Mouse (Mus musculus): ENCODE measurements around the gene Rad9a. TPM values are rescaled to one million over a fixed set of nuclear protein-coding genes. Genes with fewer than 3 reads are reported as not detected.

The Rad9a gene
- polyA plus RNA-seq, 1 experiment from 2014 or later: 11.3 TPM

DNA sequence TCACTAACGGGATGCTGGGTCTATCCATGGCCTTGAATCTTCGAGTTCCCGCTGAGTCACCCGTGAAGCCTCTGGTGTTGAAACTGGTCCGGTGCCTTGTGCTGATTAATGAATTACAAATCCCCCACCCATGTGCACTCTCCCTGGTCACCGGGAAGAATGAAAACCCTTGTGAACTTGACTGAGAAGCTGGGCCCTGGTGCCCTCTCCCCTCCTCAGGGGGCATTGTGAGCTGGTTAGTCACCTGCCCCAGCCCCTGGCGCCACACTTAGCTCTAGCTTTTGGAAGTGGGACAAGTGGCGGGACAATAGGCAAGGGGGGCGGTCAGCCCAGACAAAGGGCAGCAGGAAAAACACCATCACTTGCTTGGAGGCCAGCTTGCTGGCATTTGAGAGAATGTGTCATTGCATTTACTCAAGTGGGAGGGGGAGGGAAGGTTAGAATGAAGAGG, 12.1 kb upstream of the Rad9a start:
- TF ChIP-seq CTCF (IDR thresholded peaks at IDR 0.05; ENCODE audit: low read depth) (no peak), EP300 (optimal IDR thresholded peaks at IDR 0.05) (no peak)
- Histone ChIP-seq H3K4me3 (ENCODE audit: low read depth, low read length) (peak overlapping the region; percentile 79), H3K9me3 (ENCODE audit: control insufficient read depth, low read length) (no peaks in the 10 kb centered on the region), H3K36me3 (ENCODE audit: control insufficient read depth, insufficient read depth, low read length) (no peaks in the 10 kb centered on the region), H3K9ac (ENCODE audit: low read length) (peak overlapping the region; percentile 91), H3K4me1 (replicated peaks; ENCODE audit: control insufficient read depth, insufficient read depth) (peaks cover 4% of the 10 kb centered on the region), H3K4me2 (replicated peaks; ENCODE audit: low read depth) (peak overlapping the region; percentile 97), H3K27me3 (ENCODE audit: control insufficient read depth, insufficient read depth, low read length) (no peaks in the 10 kb centered on the region; the same call in 1 of the 2 replicates), H3K27ac (replicated peaks) (peak overlapping the region; percentile 93)
- WGBS: 12% methylated on average over 9 of the region's 9 CpGs
- ATAC-seq (ENCODE audit: low FRiP score, low TSS enrichment): peak; percentile 28
- DNase-seq (ENCODE audit: low spot score): peak; percentile 55

DNA sequence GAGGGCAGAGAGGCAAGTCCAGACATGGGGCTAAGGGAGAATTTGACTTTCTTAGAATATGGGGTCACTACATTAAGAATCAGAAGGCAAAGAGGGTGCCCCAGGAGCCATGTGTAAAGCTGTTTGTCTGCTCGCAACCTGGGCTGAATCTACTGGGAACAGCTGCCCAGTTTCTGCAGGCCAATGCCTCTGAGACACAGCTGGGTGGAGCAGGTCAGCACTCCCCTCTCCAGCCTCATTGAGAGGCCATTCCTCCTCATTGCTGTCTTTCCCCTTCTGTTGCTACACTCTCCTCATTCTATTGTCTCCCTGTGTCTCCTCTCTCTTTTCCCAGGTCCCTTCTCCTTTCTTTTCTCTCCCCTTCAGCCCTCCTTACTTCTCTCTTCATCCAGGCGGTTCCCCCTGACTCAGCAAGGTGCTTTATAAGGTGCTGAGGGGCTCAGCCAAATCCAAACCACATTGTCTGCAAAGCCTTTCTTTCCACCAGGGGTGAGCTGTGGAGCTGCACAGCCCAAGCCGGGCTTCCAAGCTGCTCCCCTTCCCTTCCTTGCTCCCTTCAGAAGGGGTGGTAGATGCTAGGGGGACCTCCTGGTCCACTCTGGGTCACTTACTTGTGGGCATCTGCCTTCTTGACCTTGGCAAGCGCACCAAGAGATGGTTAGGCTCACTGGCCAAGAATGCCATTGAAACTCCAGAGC, 10.6 kb upstream of the Rad9a start:
- Histone ChIP-seq H3K9me3 (ENCODE audit: control insufficient read depth, low read length) (no peaks in the 10 kb centered on the region), H3K4me3 (ENCODE audit: low read depth, low read length) (no peak overlapping the region), H3K36me3 (ENCODE audit: control insufficient read depth, insufficient read depth, low read length) (no peaks in the 10 kb centered on the region), H3K4me2 (replicated peaks; ENCODE audit: low read depth) (no peak overlapping the region), H3K27ac (replicated peaks) (no peak overlapping the region), H3K9ac (ENCODE audit: low read length) (no peak overlapping the region), H3K4me1 (replicated peaks; ENCODE audit: control insufficient read depth, insufficient read depth) (peaks cover 2% of the 10 kb centered on the region), H3K27me3 (ENCODE audit: control insufficient read depth, insufficient read depth, low read length) (no peaks in the 10 kb centered on the region; the same call in 1 of the 2 replicates)
- DNase-seq (ENCODE audit: low spot score) (no peak), ATAC-seq (ENCODE audit: low FRiP score, low TSS enrichment) (no peak)
- WGBS: 60% methylated on average over 4 of the region's 4 CpGs
- TF ChIP-seq CTCF (IDR thresholded peaks at IDR 0.05; ENCODE audit: low read depth) (no peak), EP300 (optimal IDR thresholded peaks at IDR 0.05) (no peak)

GRCm38 (mm10) chr19:4208563-4208962, 7.1 kb upstream of the Rad9a start:
- Histone ChIP-seq H3K36me3 (ENCODE audit: control insufficient read depth, insufficient read depth, low read length) (no peaks in the 10 kb centered on the region), H3K4me2 (replicated peaks; ENCODE audit: low read depth) (no peak overlapping the region), H3K27ac (replicated peaks) (no peak overlapping the region), H3K4me1 (replicated peaks; ENCODE audit: control insufficient read depth, insufficient read depth) (no peaks in the 10 kb centered on the region; the same call in 1 of the 2 replicates), H3K9ac (ENCODE audit: low read length) (no peak overlapping the region), H3K9me3 (ENCODE audit: control insufficient read depth, low read length) (no peaks in the 10 kb centered on the region), H3K4me3 (ENCODE audit: low read depth, low read length) (no peak overlapping the region), H3K27me3 (ENCODE audit: control insufficient read depth, insufficient read depth, low read length) (no peaks in the 10 kb centered on the region; the same call in 1 of the 2 replicates)
- 75% methylated on average over 5 of the region's 5 CpGs for WGBS
- DNase-seq (ENCODE audit: low spot score) (no peak), ATAC-seq (ENCODE audit: low FRiP score, low TSS enrichment) (0 out of 2 replicates have a peak, but pooled peaks have one; percentile 4)
- TF ChIP-seq EP300 (optimal IDR thresholded peaks at IDR 0.05): no peak
- TF ChIP-seq CTCF (IDR thresholded peaks at IDR 0.05; ENCODE audit: low read depth): no peak

- peak; percentile 85 for DNase-seq (ENCODE audit: low spot score)
- Histone ChIP-seq H3K4me1 (replicated peaks; ENCODE audit: control insufficient read depth, insufficient read depth) (no peaks in the 10 kb centered on the region), H3K9ac (ENCODE audit: low read length) (no peak overlapping the region), H3K36me3 (ENCODE audit: control insufficient read depth, insufficient read depth, low read length) (no peaks in the 10 kb centered on the region), H3K4me2 (replicated peaks; ENCODE audit: low read depth) (no peak overlapping the region), H3K27ac (replicated peaks) (no peak overlapping the region), H3K27me3 (ENCODE audit: control insufficient read depth, insufficient read depth, low read length) (no peaks in the 10 kb centered on the region; the same call in 1 of the 2 replicates), H3K9me3 (ENCODE audit: control insufficient read depth, low read length) (no peaks in the 10 kb centered on the region), H3K4me3 (ENCODE audit: low read depth, low read length) (no peak overlapping the region)
- 0% methylated on average over 2 of the region's 2 CpGs for WGBS
- peak; percentile 69; the same call in 1 of the 2 replicates for ATAC-seq (ENCODE audit: low FRiP score, low TSS enrichment)
- TF ChIP-seq EP300 (optimal IDR thresholded peaks at IDR 0.05) (no peak), CTCF (IDR thresholded peaks at IDR 0.05; ENCODE audit: low read depth) (peak; percentile 99)
These were observed 5.5 kb upstream of the Rad9a start for GRCm38 (mm10) chr19:4206971-4207370.

GRCm38 (mm10) chr19:4204889-4205288, 3.4 kb upstream of the Rad9a start:
- Histone ChIP-seq H3K27me3 (ENCODE audit: control insufficient read depth, insufficient read depth, low read length) (no peaks in the 10 kb centered on the region; the same call in 1 of the 2 replicates), H3K4me2 (replicated peaks; ENCODE audit: low read depth) (no peak overlapping the region), H3K4me3 (ENCODE audit: low read depth, low read length) (no peak overlapping the region), H3K9me3 (ENCODE audit: control insufficient read depth, low read length) (no peaks in the 10 kb centered on the region), H3K9ac (ENCODE audit: low read length) (no peak overlapping the region), H3K36me3 (ENCODE audit: control insufficient read depth, insufficient read depth, low read length) (no peaks in the 10 kb centered on the region), H3K4me1 (replicated peaks; ENCODE audit: control insufficient read depth, insufficient read depth) (peaks cover 4% of the 10 kb centered on the region), H3K27ac (replicated peaks) (no peak overlapping the region)
- ATAC-seq (ENCODE audit: low FRiP score, low TSS enrichment): no peak
- TF ChIP-seq EP300 (optimal IDR thresholded peaks at IDR 0.05): no peak
- peak; percentile 38 for TF ChIP-seq CTCF (IDR thresholded peaks at IDR 0.05; ENCODE audit: low read depth)
- 51% methylated on average over 4 of the region's 4 CpGs for WGBS
- DNase-seq (ENCODE audit: low spot score): no peak

Data from stomach, postnatal 0 days (tissue).